Mouse (Mus musculus) left cerebral cortex, postnatal 36 days (tissue): ENCODE data around the gene Xkr7. TPM values are rescaled to one million over a fixed set of nuclear protein-coding genes. Genes with fewer than 3 reads are reported as not detected.

Source experiments
- DNase-seq, 2 experiments: peaks; one replicate each; pipeline ENCODE4 v3.0.0; 2021 to 2022; ENCODE audit warnings: low spot score in 2 of 2, mixed read lengths in 1 of 2
- intact Hi-C: fragments of 180-260 bp; cut with DNase I; formaldehyde crosslinking; loops from one replicate; pipeline ENCODE4 v1.15.1; 2025
- total RNA-seq, 2 experiments: library from RNA; stranded (reverse); gene quantifications; 2 replicates each; pipeline ENCODE4 v1.2.3; 2021

Gene Xkr7
- 1 to 10 TPM; 5.2 to 7.0 TPM for total RNA-seq

DNA sequence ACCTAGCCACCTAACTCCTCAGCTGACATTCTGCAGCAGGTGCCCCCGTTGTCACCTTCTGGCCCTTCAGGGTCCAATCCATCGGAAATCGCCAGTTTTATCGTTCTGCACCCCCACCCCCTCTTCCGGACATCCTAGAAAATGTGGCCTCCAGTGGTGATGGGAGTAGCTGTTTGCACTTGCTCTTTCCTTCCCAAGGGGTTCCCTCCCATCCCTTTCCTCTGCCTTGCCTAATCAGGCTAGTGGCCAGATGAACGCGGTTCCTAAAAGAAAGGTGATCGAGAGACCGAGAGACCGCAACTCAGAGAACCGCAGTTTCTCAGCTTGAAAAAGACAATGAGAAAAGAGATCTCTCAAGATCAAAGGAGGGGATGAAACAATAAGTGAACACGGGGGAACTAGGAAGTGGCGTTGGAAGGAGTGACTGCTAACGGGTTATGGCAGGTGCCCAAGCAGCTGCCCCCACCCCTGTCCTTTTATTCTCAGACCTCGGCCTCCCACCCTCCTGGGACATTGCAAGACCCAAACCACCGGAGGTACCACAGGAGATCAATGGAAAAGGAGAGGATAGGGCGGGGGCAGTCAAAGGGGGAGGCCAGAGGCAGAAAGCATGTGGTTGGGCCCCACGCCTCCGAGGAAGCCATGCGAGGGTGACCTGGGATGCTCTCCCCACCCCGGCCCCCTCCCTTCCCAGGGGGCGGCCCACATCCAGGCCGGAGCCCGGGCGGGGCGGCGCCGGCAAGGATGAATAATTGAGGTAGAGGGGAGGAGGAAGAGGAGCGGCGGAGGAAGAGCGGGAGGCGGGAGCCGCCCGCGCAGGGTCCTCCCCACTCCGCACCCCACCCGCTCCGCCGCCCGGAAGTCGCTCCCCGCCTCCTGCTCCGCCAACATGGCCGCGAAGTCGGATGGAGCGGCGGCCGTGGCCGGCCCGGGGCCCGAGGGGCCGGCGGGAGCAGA is at the start of gene Xkr7:
TSS of gene Xkr7 (plus strand) at position 727 of the 957 bp plus-strand sequence.
- DNase-seq = peak in 1 of 2 experiments; percentile 41
- intact Hi-C loops = no loop called here

- no peak for DNase-seq
- intact Hi-C loops = no loop called here
Observed at GRCm38 (mm10) chr2:152985582-152985981, 46.1 kb upstream of the Xkr7 start.

- intact Hi-C loops = no loop called here
- no peak for DNase-seq
Observed at GRCm38 (mm10) chr2:152991529-152991928, 40.1 kb upstream of the Xkr7 start.

GRCm38 (mm10) chr2:152997046-152997445 is 34.6 kb upstream of the Xkr7 start:
- intact Hi-C loops = no loop called here
- DNase-seq = no peak

DNA sequence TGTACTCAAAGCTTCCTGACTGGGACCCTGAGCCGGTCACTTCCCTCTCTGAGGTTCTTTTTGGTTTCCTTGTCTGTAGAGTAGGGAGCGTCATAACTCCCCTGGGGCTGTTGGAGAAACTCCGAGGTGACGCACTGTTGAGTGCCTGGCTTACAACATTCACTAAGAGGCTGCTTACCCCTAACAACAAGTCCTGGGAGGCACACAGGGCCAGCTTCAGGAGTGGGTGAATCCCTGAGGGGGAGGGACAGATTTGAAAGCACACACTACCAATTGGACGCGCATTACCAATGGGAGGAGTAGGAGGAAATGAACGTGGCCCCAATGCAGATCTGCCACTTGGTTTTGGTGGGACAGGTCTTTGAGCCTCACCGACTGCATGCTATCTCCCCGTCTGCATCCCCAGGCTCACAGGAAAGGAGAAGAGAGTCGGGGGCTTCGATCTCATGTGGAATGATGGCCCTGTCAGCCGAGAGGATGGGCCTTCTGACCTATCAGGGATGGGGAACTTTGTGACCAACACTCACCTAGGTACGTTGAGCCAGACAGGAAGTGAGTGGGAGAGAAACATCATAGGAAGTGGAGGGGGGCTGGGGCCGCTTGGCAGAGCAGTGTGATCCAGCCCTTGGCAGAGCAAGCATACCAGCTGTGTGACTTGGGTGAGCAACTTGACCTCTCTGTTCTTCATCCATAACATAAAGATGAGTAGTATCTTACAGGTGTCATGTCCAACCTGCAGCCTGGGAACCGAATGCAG is 29.0 kb upstream of the Xkr7 start:
- no peak for DNase-seq
- intact Hi-C loops = no loop called here

DNA sequence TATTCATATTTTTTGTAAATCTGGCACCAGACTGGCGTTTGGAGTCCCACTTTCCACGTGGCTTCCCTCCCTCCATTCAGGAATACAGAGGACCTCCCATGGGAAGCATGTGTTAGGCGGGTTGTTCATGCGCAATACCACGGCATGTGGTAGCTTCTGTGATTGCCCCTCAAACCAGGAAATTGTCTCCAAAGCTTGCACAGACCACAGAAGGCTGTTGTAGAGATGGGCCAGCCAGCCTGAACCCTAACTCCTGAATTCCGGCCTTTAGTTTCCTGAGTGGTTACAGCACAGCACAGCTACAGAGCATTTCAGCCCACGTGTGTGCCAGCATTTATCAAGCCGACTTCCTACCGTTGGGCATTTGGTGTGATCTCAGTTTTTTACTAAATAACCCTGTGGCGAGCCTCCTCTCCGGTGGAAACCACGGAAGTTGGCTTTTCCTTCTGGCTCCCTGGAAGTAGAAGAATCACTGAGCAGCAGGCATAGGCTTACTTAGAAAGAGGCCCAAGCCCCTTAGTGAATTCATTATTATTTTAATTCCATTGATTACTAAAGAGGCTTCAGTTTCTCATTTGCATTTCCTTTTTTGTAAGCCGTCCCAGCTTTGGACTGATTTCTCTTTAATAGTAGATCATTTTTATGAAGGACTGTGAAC is 27.8 kb upstream of the Xkr7 start:
- DNase-seq = no peak
- intact Hi-C loops = no loop called here

- intact Hi-C loops = no loop called here
- DNase-seq = no peak
Observed at GRCm38 (mm10) chr2:153005981-153006380, 25.7 kb upstream of the Xkr7 start.

DNA sequence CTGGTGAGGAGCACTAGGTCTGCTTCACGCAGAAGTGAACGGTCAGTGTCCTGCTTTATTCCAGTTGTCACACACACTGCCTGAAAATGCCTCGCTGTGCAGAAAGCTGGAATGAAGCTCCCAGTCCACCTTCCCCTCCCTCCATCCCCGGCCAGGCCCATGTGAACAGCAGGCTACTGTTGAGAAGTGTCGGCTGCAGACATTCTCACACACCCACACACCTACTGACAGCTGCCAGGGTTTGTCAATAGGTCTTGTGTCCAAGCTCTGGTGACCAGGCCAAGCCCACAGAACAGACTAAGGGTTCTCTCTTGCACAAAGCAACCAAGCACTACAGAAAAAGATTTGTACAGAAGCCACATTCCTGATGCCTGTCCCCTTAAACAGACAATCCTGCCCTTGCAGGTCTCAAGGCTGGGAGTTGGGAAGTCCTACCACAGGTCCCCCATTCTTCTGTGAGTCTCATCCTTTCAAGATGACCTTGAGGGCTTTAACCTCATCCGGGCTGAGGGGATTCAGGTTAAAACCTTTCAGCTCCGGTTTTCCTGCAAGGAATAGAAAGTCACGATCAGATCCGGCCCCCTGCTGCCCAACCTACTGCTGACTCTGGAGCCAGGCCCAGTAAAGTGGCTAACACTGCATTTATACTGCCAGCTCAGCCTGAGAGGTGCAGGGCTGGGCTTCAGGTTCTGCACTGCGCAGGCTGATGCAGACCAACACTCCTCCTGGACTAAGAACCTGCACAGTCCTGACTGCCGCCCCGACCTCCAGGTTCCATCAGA is 22.3 kb upstream of the Xkr7 start:
- DNase-seq = no peak
- intact Hi-C loops = no loop called here

- intact Hi-C loops = loop anchor here (2.0 kb wide), 1 partner anchor 99 kb away; no protein-coding TSS in a partner anchor
- DNase-seq = no peak
Observed at GRCm38 (mm10) chr2:153013724-153014515, 17.7 kb upstream of the Xkr7 start.

DNA sequence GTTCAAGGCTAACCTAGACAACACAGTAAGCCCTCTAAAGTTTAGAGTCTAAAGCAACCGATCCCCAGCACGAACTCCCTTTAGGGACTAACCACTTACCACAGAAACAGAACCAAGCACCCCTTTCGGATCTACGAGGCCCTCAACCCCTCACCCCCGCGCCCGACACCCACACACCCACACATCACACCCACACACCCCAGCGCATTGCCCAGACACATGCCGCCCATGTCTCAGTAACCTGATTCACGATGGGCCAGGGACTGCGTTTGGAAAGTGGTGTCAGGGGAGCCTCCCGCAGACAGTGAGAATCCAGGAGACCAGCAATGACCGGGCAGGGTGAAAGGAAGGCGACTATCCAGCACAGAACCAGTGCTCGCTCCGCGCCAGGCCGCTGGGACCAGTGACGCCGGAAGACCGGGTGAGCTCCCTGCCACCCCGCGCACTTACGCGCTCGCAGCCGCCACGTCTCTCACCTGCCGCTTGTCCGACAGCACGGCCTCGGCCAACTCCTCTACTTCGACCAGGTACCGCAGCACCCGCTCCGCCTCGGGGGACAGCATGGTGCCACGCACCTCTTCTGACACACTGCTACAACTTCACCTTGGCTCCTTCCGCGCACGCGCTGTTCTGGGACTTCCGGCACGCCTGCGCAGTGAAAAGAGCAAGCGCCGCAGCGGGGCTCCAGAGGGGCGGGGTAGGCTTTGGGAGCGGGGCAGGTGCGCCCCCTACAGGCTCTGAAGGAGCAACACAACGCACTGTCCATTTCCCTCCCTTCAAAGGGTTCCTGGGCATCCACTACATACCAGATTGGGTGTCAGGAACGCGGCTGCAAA is 16.7 kb upstream of the Xkr7 start, which contains the start of gene Pdrg1:
TSS of gene Pdrg1 (minus strand) at position 670 of the 836 bp plus-strand sequence.
- intact Hi-C loops = loop anchor here (2.0 to 5.0 kb wide), 2 partner anchors 63 to 100 kb away; partner anchors contain the start of gene Dusp15
- peak; percentile 96 to 97 for DNase-seq

DNA sequence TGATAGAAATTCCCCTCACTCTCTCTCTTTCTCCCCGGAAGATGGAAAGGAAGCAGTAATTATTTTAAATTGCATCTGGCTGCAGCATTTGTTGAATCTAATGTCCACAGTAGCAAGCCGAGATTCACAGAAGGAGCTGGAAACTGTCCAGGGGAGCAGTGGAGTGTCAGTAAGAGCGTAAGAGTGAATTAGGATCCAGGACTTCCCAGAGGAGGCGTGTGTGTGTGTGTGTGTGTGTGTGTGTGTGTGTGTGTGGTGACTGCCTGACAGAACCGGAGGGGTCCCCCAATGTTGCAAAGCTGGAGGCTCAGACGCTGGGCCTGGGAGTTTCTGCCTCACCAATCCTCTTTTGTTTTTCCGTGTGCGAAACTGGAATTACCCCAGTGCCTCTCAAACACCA is 15.8 kb upstream of the Xkr7 start:
- intact Hi-C loops = loop anchor here (2.0 to 5.0 kb wide), 2 partner anchors 64 to 101 kb away; partner anchors contain the start of gene Dusp15
- no peak for DNase-seq

- DNase-seq = no peak
- intact Hi-C loops = loop anchor here (5.0 kb wide), 1 partner anchor 64 kb away; the partner anchor contains the start of gene Dusp15
Observed at GRCm38 (mm10) chr2:153016786-153017185, 14.9 kb upstream of the Xkr7 start.

DNA sequence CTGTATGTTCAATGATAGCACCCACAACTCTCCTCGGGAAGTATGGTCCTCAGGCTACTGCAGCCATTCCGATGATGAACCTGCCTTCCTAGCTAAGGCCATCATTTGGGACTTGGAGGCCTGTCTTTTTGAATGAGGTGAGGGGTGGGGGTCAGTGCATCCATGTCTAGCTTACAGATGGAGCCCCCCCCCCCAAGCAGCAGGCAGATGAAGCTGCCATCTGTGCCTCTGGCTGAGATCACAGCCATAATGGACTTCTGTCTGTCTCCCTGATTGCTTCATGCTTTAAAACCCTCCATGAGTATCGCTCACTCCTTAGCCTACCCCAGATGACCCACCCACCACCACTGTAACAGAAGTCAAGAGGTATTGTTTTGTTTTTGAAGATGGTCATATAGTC is 12.3 kb upstream of the Xkr7 start:
- intact Hi-C loops = loop anchor here (5.0 kb wide), 1 partner anchor 67 kb away; the partner anchor contains the start of gene Dusp15
- DNase-seq = no peak

- intact Hi-C loops = no loop called here
- DNase-seq = no peak
Observed at GRCm38 (mm10) chr2:153021163-153021562, 10.5 kb upstream of the Xkr7 start.

GRCm38 (mm10) chr2:153022855-153023254 is 8.8 kb upstream of the Xkr7 start:
- peak; percentile 41 to 43 for DNase-seq

GRCm38 (mm10) chr2:153026052-153026451 is 5.6 kb upstream of the Xkr7 start:
- no peak for DNase-seq
- intact Hi-C loops = no loop called here

More at GRCm38 (mm10) chr2:153022855-153023254, 8.8 kb upstream of the Xkr7 start:
- intact Hi-C loops = no loop called here

DNA sequence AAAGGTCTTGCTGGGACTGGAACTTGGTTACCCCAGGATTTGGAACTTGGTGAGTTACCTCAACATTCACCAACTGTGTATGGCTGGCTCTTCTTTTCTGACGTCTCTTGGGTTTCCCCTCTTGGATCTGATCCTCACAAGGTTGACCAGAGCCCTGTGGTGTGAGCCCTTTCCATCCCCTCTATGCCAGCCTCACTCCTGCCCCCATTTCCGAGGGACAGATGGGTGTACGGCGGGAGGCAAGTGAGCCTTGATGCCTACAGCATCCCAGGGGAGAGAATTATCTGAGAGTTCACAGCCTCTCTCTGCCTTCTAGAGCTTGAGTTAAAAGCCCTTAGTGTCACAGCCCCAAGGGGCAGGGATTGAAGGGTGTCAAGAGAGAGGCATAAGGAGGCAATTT is 4.2 kb upstream of the Xkr7 start:
- intact Hi-C loops = no loop called here
- no peak for DNase-seq
